Mouse (Mus musculus) urinary bladder, adult 2 months (tissue): ENCODE measurements around the gene Crmp1. TPM values are rescaled to one million over a fixed set of nuclear protein-coding genes. Genes with fewer than 3 reads are reported as not detected.

Experiments used
- DNase-seq: peaks from one replicate; pipeline ENCODE4 v3.0.0; 2022; ENCODE audit warnings: low spot score
- polyA plus RNA-seq: library from polyadenylated mRNA; depleted of rRNA; stranded (reverse); fragments of >200 nt; gene quantifications from 2 replicates; pipeline ENCODE4 v1.2.3, GENCODE M21; 2012; rRNA removed

Gene Crmp1
- 0.41 and 0.66 TPM in 2 replicates for polyA plus RNA-seq

GRCm38 (mm10) chr5:37241651-37242151 lies at the start of gene Crmp1:
Gene Crmp1 (plus strand): TSS chr5:37241940.
- no peak for DNase-seq

- no peak for DNase-seq
Observed at GRCm38 (mm10) chr5:37196196-37196595, 45.5 kb upstream of the Crmp1 start.

GRCm38 (mm10) chr5:37196666-37197250 lies 45.0 kb upstream of the Crmp1 start:
- DNase-seq, result no peak

GRCm38 (mm10) chr5:37197423-37197822 lies 44.3 kb upstream of the Crmp1 start:
- DNase-seq, result no peak

- DNase-seq, result no peak
Observed at GRCm38 (mm10) chr5:37198011-37198688, 43.6 kb upstream of the Crmp1 start.

- DNase-seq, result no peak
Observed at GRCm38 (mm10) chr5:37202285-37202684, 39.5 kb upstream of the Crmp1 start.

- DNase-seq, result no peak
Observed at GRCm38 (mm10) chr5:37204886-37205285, 36.9 kb upstream of the Crmp1 start.

- DNase-seq, result no peak
Observed at GRCm38 (mm10) chr5:37205420-37205819, 36.3 kb upstream of the Crmp1 start.

DNA sequence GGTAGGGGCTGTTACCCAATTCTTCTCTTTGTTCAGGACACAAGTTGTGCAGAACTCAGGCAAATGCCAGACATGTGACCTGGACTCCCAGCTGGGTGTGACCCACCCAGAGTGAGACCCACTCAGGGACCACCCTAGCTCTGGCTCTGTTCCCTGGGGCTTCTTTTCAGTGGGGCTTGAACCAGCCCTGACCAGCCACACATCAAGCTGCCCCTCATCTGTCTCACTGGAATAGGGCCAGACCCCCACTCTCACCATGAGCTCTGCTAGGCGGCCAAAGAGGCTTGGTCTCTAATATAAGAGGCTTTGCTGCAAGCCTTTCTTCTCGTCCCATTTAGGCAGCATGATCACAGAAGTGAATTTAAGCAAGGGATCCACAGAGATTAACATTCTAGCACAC lies 35.4 kb upstream of the Crmp1 start:
- no peak for DNase-seq

GRCm38 (mm10) chr5:37212938-37213708 lies 28.6 kb upstream of the Crmp1 start:
- DNase-seq, result no peak

DNA sequence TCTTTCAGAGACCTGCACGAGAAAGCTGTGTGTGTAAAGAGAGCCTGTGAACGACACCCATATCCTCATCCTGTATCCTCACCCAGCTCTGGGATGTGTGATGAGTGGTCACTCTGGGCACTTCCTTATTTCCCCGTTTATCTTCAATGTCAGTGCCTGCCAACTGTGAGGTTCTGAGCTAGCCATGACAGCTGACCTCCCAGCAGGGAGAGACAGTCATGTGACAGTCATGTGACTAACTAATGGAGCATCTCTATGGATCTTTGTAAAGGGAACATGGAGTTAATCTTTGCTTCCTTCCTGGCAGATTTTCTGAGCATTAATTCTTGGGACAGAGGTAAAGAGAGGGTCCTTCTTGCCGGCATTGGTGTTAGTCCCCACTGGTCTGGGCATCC lies 28.0 kb upstream of the Crmp1 start:
- DNase-seq, result no peak

- DNase-seq, result no peak
Observed at GRCm38 (mm10) chr5:37214614-37215013, 27.1 kb upstream of the Crmp1 start.

DNA sequence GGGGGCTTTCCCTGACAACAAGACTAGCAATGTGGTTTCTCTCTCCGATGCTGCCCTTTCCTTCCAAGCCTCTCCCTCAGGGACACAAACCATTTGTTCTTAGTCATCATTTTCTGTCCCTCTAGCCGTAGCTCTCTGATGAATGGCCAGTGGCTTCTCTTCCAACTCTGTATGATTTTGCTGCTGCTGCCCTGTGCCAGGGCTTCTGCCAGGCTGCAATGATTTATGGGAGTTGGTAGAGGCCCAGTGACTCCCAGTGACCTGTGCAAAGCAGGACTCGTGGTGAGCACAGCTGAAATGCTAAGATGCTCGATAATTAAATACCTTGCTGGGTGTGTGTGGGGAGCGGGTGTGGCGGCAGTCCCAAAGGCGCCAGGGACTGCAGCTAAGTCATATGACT lies 26.5 kb upstream of the Crmp1 start:
- DNase-seq, result no peak

- DNase-seq, result no peak
Observed at GRCm38 (mm10) chr5:37219615-37220014, 22.1 kb upstream of the Crmp1 start.

- DNase-seq, result no peak
Observed at GRCm38 (mm10) chr5:37220575-37220974, 21.2 kb upstream of the Crmp1 start.

DNA sequence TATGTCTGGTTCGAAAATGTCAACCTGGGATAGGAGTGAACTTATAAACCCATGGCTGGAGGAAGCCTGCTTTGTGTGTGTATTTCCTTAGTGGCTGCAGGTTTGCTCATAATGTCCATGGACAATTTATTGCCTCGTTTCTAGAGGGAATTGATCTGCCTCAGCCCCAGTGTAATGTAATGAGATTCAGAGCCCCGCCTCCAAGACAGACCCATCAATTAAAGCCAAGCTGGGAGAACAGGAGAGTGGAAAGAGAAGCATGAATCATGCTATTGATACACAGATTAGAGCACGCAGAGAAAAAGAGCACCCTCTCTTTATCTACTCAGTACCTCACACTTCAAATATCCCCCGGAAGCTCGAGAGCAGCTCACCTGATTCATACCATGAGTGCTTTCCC lies 20.2 kb upstream of the Crmp1 start:
- no peak for DNase-seq

DNA sequence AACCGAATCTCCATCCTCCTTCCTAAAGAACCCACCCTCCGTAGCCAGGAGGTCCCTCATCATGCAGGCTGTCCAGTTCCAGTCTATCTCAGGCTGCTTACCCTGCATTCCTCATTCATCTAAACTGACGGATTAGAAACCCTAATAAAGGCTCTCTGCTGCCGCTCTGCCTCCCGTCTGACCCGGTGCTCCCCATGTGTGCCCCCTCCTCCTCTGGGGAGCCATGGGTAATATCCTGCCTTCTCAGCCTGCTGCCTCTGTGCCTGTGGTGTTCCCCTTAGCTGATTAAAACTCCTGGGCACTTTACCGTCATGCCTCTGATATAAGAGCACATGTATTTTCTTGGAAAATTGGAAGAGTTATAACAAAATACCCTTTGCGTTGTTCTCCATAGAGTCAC lies 19.4 kb upstream of the Crmp1 start:
- no peak for DNase-seq

GRCm38 (mm10) chr5:37225708-37226107 lies 16.0 kb upstream of the Crmp1 start:
- DNase-seq, result no peak

DNA sequence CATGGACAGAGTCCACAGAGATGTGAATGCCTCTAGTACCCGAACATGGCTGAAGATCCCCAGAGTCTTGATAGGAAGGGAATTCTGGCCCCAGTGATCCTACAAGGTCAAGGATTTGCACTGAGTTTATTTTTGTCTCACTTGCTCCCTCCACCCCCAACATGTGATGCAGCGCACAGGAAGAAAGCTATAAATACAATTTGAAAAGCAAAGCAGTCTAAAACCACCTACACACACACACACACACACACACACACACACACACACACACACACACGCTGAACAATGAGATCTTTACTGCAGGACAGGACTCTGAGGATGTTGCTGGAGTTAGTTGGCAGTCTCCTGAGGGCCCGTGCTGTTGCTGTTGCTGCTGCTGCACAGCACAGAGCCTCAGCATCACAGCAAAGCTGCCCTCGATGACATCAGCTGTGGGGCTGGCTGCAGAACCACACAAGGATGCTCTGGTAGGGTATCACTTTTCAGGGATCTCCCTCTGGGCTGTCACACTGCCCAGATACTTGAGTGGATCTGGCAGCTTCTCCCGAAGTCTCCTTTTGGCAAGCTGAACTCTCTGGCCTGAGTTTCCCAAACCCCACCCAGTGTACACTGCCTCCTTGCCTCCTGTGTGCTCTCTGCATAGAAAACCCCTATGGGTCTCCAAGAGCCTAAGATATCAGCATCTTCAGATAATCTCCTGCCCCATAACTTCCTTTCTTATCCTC lies 13.6 kb upstream of the Crmp1 start:
- no peak for DNase-seq

- DNase-seq, result no peak
Observed at GRCm38 (mm10) chr5:37228894-37229293, 12.8 kb upstream of the Crmp1 start.

- DNase-seq, result no peak
Observed at GRCm38 (mm10) chr5:37233010-37233557, 8.7 kb upstream of the Crmp1 start.

- DNase-seq, result no peak
Observed at GRCm38 (mm10) chr5:37238654-37239053, 3.1 kb upstream of the Crmp1 start.
